ENCODE assay signal across 10 mouse cellular contexts in genomic region chr2:131134381-131134780, GRCm38 (mm10). TPM values are rescaled to one million over a fixed set of nuclear protein-coding genes. Genes with fewer than 3 reads are reported as not detected.
DNase-seq lines count a peak whose midpoint lies in the region; ATAC-seq and TF ChIP-seq lines count a peak whose summit lies in the region.
"Had no signal": no experiment of that assay in that cellular context is flagged by ENCODE, and none has a peak within 500 bp of the region (broad histone marks: within the 10 kb centered on the region; RNA-seq: fewer than 3 reads in every experiment).

No protein-coding gene starts in this region.

- peak; percentile 78 for ATAC-seq in heart, postnatal 0 days (ENCODE audit: insufficient read depth, low read depth)
- no peak for ATAC-seq in liver, embryonic 12.5 days

- DNase-seq in urinary bladder, adult 2 months (ENCODE audit: low spot score): peak; percentile 18
- DNase-seq in urinary bladder, adult 18-20 months (ENCODE audit: low spot score in 2 of 2): no peak
- peak; percentile 57 for DNase-seq in heart, postnatal 0 days (ENCODE audit: low spot score)
- DNase-seq in urinary bladder, postnatal 4 days (ENCODE audit: low spot score in 2 of 2): peak; percentile 14 to 52
- DNase-seq in right cerebral cortex, postnatal 14 days: no peak
- no peak for DNase-seq in left cerebral cortex, adult 11 months (ENCODE audit: low spot score)

- peaks cover 18% of the 10 kb centered on the region for H3K4me1 ChIP-seq in heart, postnatal 0 days (ENCODE audit: control insufficient read depth, insufficient read depth)
- H3K4me1 ChIP-seq in liver, embryonic 12.5 days: peaks cover 85% of the 10 kb centered on the region

- H3K4me3 ChIP-seq in heart, postnatal 0 days (ENCODE audit: low read depth, low read length): no peak overlapping the region
- H3K4me3 ChIP-seq in liver, embryonic 12.5 days: no peak overlapping the region

- H3K27me3 ChIP-seq in heart, postnatal 0 days (ENCODE audit: control insufficient read depth, insufficient read depth, low read length): no peaks in the 10 kb centered on the region
- H3K27me3 ChIP-seq in liver, embryonic 12.5 days (replicated peaks): no peaks in the 10 kb centered on the region

- H3K9ac ChIP-seq in heart, postnatal 0 days (replicated peaks; ENCODE audit: low read depth, low read length): no peak overlapping the region
- H3K9ac ChIP-seq in liver, embryonic 12.5 days: peak overlapping the region; percentile 68; the same call in 1 of the 2 replicates

- H3K4me2 ChIP-seq in heart, postnatal 0 days (ENCODE audit: low read depth, low read length): no peak overlapping the region
- peak overlapping the region; percentile 61; the same call in 1 of the 2 replicates for H3K4me2 ChIP-seq in liver, embryonic 12.5 days

- H3K27ac ChIP-seq in heart, postnatal 0 days (ENCODE audit: low read depth): peak overlapping the region; percentile 81
- peak overlapping the region; percentile 99 for H3K27ac ChIP-seq in liver, embryonic 12.5 days

- H3K36me3 ChIP-seq in heart, postnatal 0 days (replicated peaks; ENCODE audit: control insufficient read depth, insufficient read depth, low read length): no peaks in the 10 kb centered on the region
- peaks cover 36% of the 10 kb centered on the region for H3K36me3 ChIP-seq in liver, embryonic 12.5 days

- peak; percentile 64 for TF ChIP-seq EP300 in heart, postnatal 0 days (IDR thresholded peaks at IDR 0.05; ENCODE audit: low read depth)

- no peaks in the 10 kb centered on the region for H3K9me3 ChIP-seq in heart, postnatal 0 days (replicated peaks; ENCODE audit: control insufficient read depth, low read length)
- no peaks in the 10 kb centered on the region for H3K9me3 ChIP-seq in liver, embryonic 12.5 days (replicated peaks)

- 50% methylated on average over 1 of the region's 1 CpGs for WGBS in heart, postnatal 0 days
- WGBS in liver, embryonic 12.5 days (ENCODE audit: insufficient replicate concordance): 31% methylated on average over 1 of the region's 1 CpGs

- no peak for TF ChIP-seq CTCF in heart, postnatal 0 days (IDR thresholded peaks at IDR 0.05; ENCODE audit: low read depth)

RNA-seq across cellular contexts. Expression of gene Gm11037, which starts 1.1 kb away (rescaled TPM):
- not detected in 2 replicates for polyA plus RNA-seq in urinary bladder, adult 2 months (2012; rRNA removed)
- not detected in 2 replicates for total RNA-seq in heart, postnatal 0 days (2014; rRNA removed; ENCODE audit: low replicate concordance)
- polyA plus RNA-seq in heart, postnatal 0 days (2015; fragmentation: Nextera tagmentation; extraction: Ambion mirVana): not detected in 2 replicates
- not detected in 2 replicates for polyA plus RNA-seq in liver, embryonic 12.5 days (2016; fragmentation: Nextera tagmentation; extraction: Ambion mirVana)
- total RNA-seq: adrenal gland, postnatal 4 days had no signal
- polyA plus RNA-seq: large intestine, adult 2 months; spleen, adult 2 months had no signal

RNA-seq across cellular contexts. Expression of gene Hspa12b, which starts 7.3 kb away (rescaled TPM):
- polyA plus RNA-seq in urinary bladder, adult 2 months (2012; rRNA removed): 33.1 and 34.8 TPM in 2 replicates
- total RNA-seq in heart, postnatal 0 days (2014; rRNA removed; ENCODE audit: low replicate concordance): 17.1 and 29.3 TPM in 2 replicates
- polyA plus RNA-seq in heart, postnatal 0 days (2015; fragmentation: Nextera tagmentation; extraction: Ambion mirVana): 7.2 and 9.0 TPM in 2 replicates
- polyA plus RNA-seq in liver, embryonic 12.5 days (2016; fragmentation: Nextera tagmentation; extraction: Ambion mirVana): 4.2 TPM in 2 replicates

RNA-seq across cellular contexts. Expression of gene 1700037H04Rik, which starts 25.5 kb away (rescaled TPM):
- polyA plus RNA-seq in urinary bladder, adult 2 months (2012; rRNA removed): 51.9 and 54.5 TPM in 2 replicates
- 48.3 and 88.8 TPM in 2 replicates for total RNA-seq in heart, postnatal 0 days (2014; rRNA removed; ENCODE audit: low replicate concordance)
- polyA plus RNA-seq in heart, postnatal 0 days (2015; fragmentation: Nextera tagmentation; extraction: Ambion mirVana): 35.9 and 39.7 TPM in 2 replicates
- polyA plus RNA-seq in liver, embryonic 12.5 days (2016; fragmentation: Nextera tagmentation; extraction: Ambion mirVana): 131 and 141 TPM in 2 replicates

RNA-seq across cellular contexts. Expression of gene Cenpb, which starts 45.5 kb away (rescaled TPM):
- 60.4 and 94.3 TPM in 2 replicates for polyA plus RNA-seq in urinary bladder, adult 2 months (2012; rRNA removed)
- 62.9 and 84.8 TPM in 2 replicates for total RNA-seq in heart, postnatal 0 days (2014; rRNA removed; ENCODE audit: low replicate concordance)
- 7.1 and 7.8 TPM in 2 replicates for polyA plus RNA-seq in heart, postnatal 0 days (2015; fragmentation: Nextera tagmentation; extraction: Ambion mirVana)
- 5.9 and 6.5 TPM in 2 replicates for polyA plus RNA-seq in liver, embryonic 12.5 days (2016; fragmentation: Nextera tagmentation; extraction: Ambion mirVana)

RNA-seq across cellular contexts. Expression of gene Siglec1, which starts 47.8 kb away (rescaled TPM):
- polyA plus RNA-seq in urinary bladder, adult 2 months (2012; rRNA removed): 7.6 and 8.7 TPM in 2 replicates
- 2.2 and 3.4 TPM in 2 replicates for total RNA-seq in heart, postnatal 0 days (2014; rRNA removed; ENCODE audit: low replicate concordance)
- polyA plus RNA-seq in heart, postnatal 0 days (2015; fragmentation: Nextera tagmentation; extraction: Ambion mirVana): 0.20 and 0.27 TPM in 2 replicates
- polyA plus RNA-seq in liver, embryonic 12.5 days (2016; fragmentation: Nextera tagmentation; extraction: Ambion mirVana): 0.36 and 0.42 TPM in 2 replicates

Comparison
In these comparisons a context has a peak if more than half of its experiments do, and no peak if none do; other contexts are left out.
1. DNase-seq: peak in urinary bladder, adult 2 months (single experiment), heart, postnatal 0 days (single experiment) and urinary bladder, postnatal 4 days (2 of 2); none in urinary bladder, adult 18-20 months (0 of 2), right cerebral cortex, postnatal 14 days (single experiment) and left cerebral cortex, adult 11 months (single experiment).